Mouse (Mus musculus): ENCODE data around the gene Klhdc1. TPM values are rescaled to one million over a fixed set of nuclear protein-coding genes. Genes with fewer than 3 reads are reported as not detected.

Klhdc1 gene
- polyA plus RNA-seq, 1 experiment from 2014 or later, result 8.1 TPM

GRCm38 (mm10) chr12:69220613-69221277 lies 20.2 kb upstream of the Klhdc1 start:
- H3K36me3 ChIP-seq (ENCODE audit: control insufficient read depth, insufficient read depth), result peaks cover 30% of the 10 kb centered on the region; the same call in 1 of the 2 replicates

GRCm38 (mm10) chr12:69227776-69228466 lies 13.1 kb upstream of the Klhdc1 start, which contains the start of gene Pole2:
Pole2 (minus strand) TSS chr12:69228195.
- Histone ChIP-seq H3K27ac (ENCODE audit: low read depth, low read length) (peak within 1 kb of the TSS; percentile 77; the same call in 1 of the 2 replicates), H3K36me3 (ENCODE audit: control insufficient read depth, insufficient read depth) (no peaks in the 10 kb centered on the region; the same call in 1 of the 2 replicates), H3K9ac (ENCODE audit: low read depth, low read length) (peak within 1 kb of the TSS; percentile 58), H3K4me2 (replicated peaks; ENCODE audit: low read depth) (peak within 1 kb of the TSS; percentile 71), H3K4me1 (replicated peaks; ENCODE audit: control insufficient read depth, insufficient read depth, low read length) (no peaks in the 10 kb centered on the region), H3K4me3 (ENCODE audit: low read depth, low read length) (peak within 1 kb of the TSS; percentile 86), H3K9me3 (ENCODE audit: control insufficient read depth) (no peaks in the 10 kb centered on the region), H3K27me3 (replicated peaks; ENCODE audit: control insufficient read depth, insufficient read depth, low read length) (no peaks in the 10 kb centered on the region)
- under 1% methylated on average over 37 of the region's 37 CpGs for WGBS
- ATAC-seq, result peak; percentile 92
- no peak for TF ChIP-seq CTCF (IDR thresholded peaks at IDR 0.05; ENCODE audit: low read depth)

More at GRCm38 (mm10) chr12:69220613-69221277, 20.2 kb upstream of the Klhdc1 start:
- Histone ChIP-seq H3K27ac (ENCODE audit: low read depth, low read length) (no peak overlapping the region), H3K4me1 (replicated peaks; ENCODE audit: control insufficient read depth, insufficient read depth, low read length) (no peaks in the 10 kb centered on the region), H3K4me3 (ENCODE audit: low read depth, low read length) (no peak overlapping the region), H3K9ac (ENCODE audit: low read depth, low read length) (no peak overlapping the region), H3K27me3 (replicated peaks; ENCODE audit: control insufficient read depth, insufficient read depth, low read length) (no peaks in the 10 kb centered on the region), H3K9me3 (ENCODE audit: control insufficient read depth) (no peaks in the 10 kb centered on the region), H3K4me2 (replicated peaks; ENCODE audit: low read depth) (no peak overlapping the region)
- TF ChIP-seq CTCF (IDR thresholded peaks at IDR 0.05; ENCODE audit: low read depth), result no peak
- peak; percentile 45; the same call in 1 of the 2 replicates for ATAC-seq
- WGBS, result 85% methylated on average over 19 of the region's 19 CpGs

- Histone ChIP-seq H3K4me2 (replicated peaks; ENCODE audit: low read depth) (no peak overlapping the region), H3K36me3 (ENCODE audit: control insufficient read depth, insufficient read depth) (no peaks in the 10 kb centered on the region; the same call in 1 of the 2 replicates), H3K9ac (ENCODE audit: low read depth, low read length) (no peak overlapping the region), H3K4me1 (replicated peaks; ENCODE audit: control insufficient read depth, insufficient read depth, low read length) (no peaks in the 10 kb centered on the region), H3K27me3 (replicated peaks; ENCODE audit: control insufficient read depth, insufficient read depth, low read length) (no peaks in the 10 kb centered on the region), H3K4me3 (ENCODE audit: low read depth, low read length) (no peak overlapping the region), H3K27ac (ENCODE audit: low read depth, low read length) (no peak overlapping the region), H3K9me3 (ENCODE audit: control insufficient read depth) (no peaks in the 10 kb centered on the region)
- no peak for ATAC-seq
- WGBS, result 64% methylated on average over 2 of the region's 2 CpGs
- peak; percentile 52 for TF ChIP-seq CTCF (IDR thresholded peaks at IDR 0.05; ENCODE audit: low read depth)
Observed at GRCm38 (mm10) chr12:69229251-69229650, 11.7 kb upstream of the Klhdc1 start.

- Histone ChIP-seq H3K36me3 (ENCODE audit: control insufficient read depth, insufficient read depth) (no peaks in the 10 kb centered on the region), H3K4me1 (replicated peaks; ENCODE audit: control insufficient read depth, insufficient read depth, low read length) (no peaks in the 10 kb centered on the region), H3K27ac (ENCODE audit: low read depth, low read length) (no peak overlapping the region), H3K27me3 (replicated peaks; ENCODE audit: control insufficient read depth, insufficient read depth, low read length) (no peaks in the 10 kb centered on the region), H3K9me3 (ENCODE audit: control insufficient read depth) (no peaks in the 10 kb centered on the region), H3K4me3 (ENCODE audit: low read depth, low read length) (no peak overlapping the region), H3K4me2 (replicated peaks; ENCODE audit: low read depth) (no peak overlapping the region), H3K9ac (ENCODE audit: low read depth, low read length) (no peak overlapping the region)
- no peak for TF ChIP-seq CTCF (IDR thresholded peaks at IDR 0.05; ENCODE audit: low read depth)
- 64% methylated on average over 6 of the region's 6 CpGs for WGBS
- ATAC-seq, result no peak
Observed at GRCm38 (mm10) chr12:69235782-69236181, 5.2 kb upstream of the Klhdc1 start.

- Histone ChIP-seq H3K36me3 (ENCODE audit: control insufficient read depth, insufficient read depth) (no peaks in the 10 kb centered on the region), H3K4me2 (replicated peaks; ENCODE audit: low read depth) (no peak overlapping the region), H3K4me3 (ENCODE audit: low read depth, low read length) (no peak overlapping the region), H3K27ac (ENCODE audit: low read depth, low read length) (no peak overlapping the region), H3K27me3 (replicated peaks; ENCODE audit: control insufficient read depth, insufficient read depth, low read length) (no peaks in the 10 kb centered on the region), H3K9me3 (ENCODE audit: control insufficient read depth) (no peaks in the 10 kb centered on the region), H3K9ac (ENCODE audit: low read depth, low read length) (no peak overlapping the region), H3K4me1 (replicated peaks; ENCODE audit: control insufficient read depth, insufficient read depth, low read length) (no peaks in the 10 kb centered on the region)
- no peak for ATAC-seq
- WGBS, result 35% methylated on average over 3 of the region's 3 CpGs
- TF ChIP-seq CTCF (IDR thresholded peaks at IDR 0.05; ENCODE audit: low read depth), result peak; percentile 30
Observed at GRCm38 (mm10) chr12:69238284-69238683, 2.7 kb upstream of the Klhdc1 start.

- TF ChIP-seq CTCF (IDR thresholded peaks at IDR 0.05; ENCODE audit: low read depth), result no peak
- Histone ChIP-seq H3K9ac (ENCODE audit: low read depth, low read length) (peak overlapping the region; percentile 77), H3K36me3 (ENCODE audit: control insufficient read depth, insufficient read depth) (no peaks in the 10 kb centered on the region), H3K9me3 (ENCODE audit: control insufficient read depth) (no peaks in the 10 kb centered on the region), H3K4me3 (ENCODE audit: low read depth, low read length) (peak overlapping the region; percentile 76), H3K4me1 (replicated peaks; ENCODE audit: control insufficient read depth, insufficient read depth, low read length) (no peaks in the 10 kb centered on the region), H3K27me3 (replicated peaks; ENCODE audit: control insufficient read depth, insufficient read depth, low read length) (no peaks in the 10 kb centered on the region), H3K27ac (ENCODE audit: low read depth, low read length) (peak overlapping the region; percentile 37), H3K4me2 (replicated peaks; ENCODE audit: low read depth) (peak overlapping the region; percentile 92)
- WGBS, result 0% methylated on average over 3 of the region's 3 CpGs
- peak; percentile 17; the same call in 1 of the 2 replicates for ATAC-seq
Observed at GRCm38 (mm10) chr12:69241405-69241770, 412 bp downstream of the Klhdc1 start.

All from intestine, postnatal 0 days (tissue).